Mouse (Mus musculus): ENCODE measurements around the gene E2f6.

GRCm38 (mm10) chr12:16858081-16858480 lies 47.3 kb downstream of the E2f6 start:
- TF ChIP-seq CTCF (IDR thresholded peaks at IDR 0.05; ENCODE audit: low read depth), result no peak
- no peak for TF ChIP-seq EP300 (IDR thresholded peaks at IDR 0.05; ENCODE audit: low read depth)

All from heart, postnatal 0 days (tissue).